Mouse (Mus musculus) adrenal gland, adult 2 months (tissue): ENCODE measurements around the gene Eprs. TPM values are rescaled to one million over a fixed set of nuclear protein-coding genes. Genes with fewer than 3 reads are reported as not detected.
A peak's percentile ranks its signal among the peaks of the same experiment; 100 is the strongest.

Experiments
- DNase-seq: peaks from one replicate; pipeline ENCODE4 v3.0.0; 2021
- polyA plus RNA-seq: library from polyadenylated mRNA; depleted of rRNA; stranded (reverse); fragments of >200 nt; gene quantifications from 2 replicates; pipeline ENCODE4 v1.2.3, GENCODE M21; 2012
- total RNA-seq, 2 experiments: library from RNA; stranded (reverse); gene quantifications; 2 replicates each; pipeline ENCODE4 v1.2.3; 2021

The Eprs gene
- total and polyA plus RNA-seq, 3 experiments = 4.0 to 242 (median 130) TPM

- DNase-seq = no peak
Observed at GRCm38 (mm10) chr1:185358211-185358610, 4.6 kb upstream of the Eprs start.

GRCm38 (mm10) chr1:185363526-185364182 lies 810 bp downstream of the Eprs start:
- DNase-seq = peak; percentile 57

GRCm38 (mm10) chr1:185364183-185364540 lies 1.3 kb downstream of the Eprs start:
- DNase-seq = no peak

GRCm38 (mm10) chr1:185367383-185367782 lies 4.5 kb downstream of the Eprs start:
- no peak for DNase-seq

- DNase-seq = no peak
Observed at GRCm38 (mm10) chr1:185369979-185370378, 7.1 kb downstream of the Eprs start.

GRCm38 (mm10) chr1:185376390-185376789 lies 13.5 kb downstream of the Eprs start:
- no peak for DNase-seq

GRCm38 (mm10) chr1:185377429-185377828 lies 14.6 kb downstream of the Eprs start:
- DNase-seq = no peak

GRCm38 (mm10) chr1:185401615-185402014 lies 38.8 kb downstream of the Eprs start:
- DNase-seq = peak; percentile 9

- no peak for DNase-seq
Observed at GRCm38 (mm10) chr1:185404021-185404420, 41.2 kb downstream of the Eprs start.

- no peak for DNase-seq
Observed at GRCm38 (mm10) chr1:185405921-185406320, 43.1 kb downstream of the Eprs start.

- no peak for DNase-seq
Observed at GRCm38 (mm10) chr1:185409831-185410230, 47.0 kb downstream of the Eprs start.

GRCm38 (mm10) chr1:185418011-185418410 lies 55.2 kb downstream of the Eprs start:
- no peak for DNase-seq

GRCm38 (mm10) chr1:185419805-185420204 lies 57.0 kb downstream of the Eprs start:
- no peak for DNase-seq

GRCm38 (mm10) chr1:185420776-185421175 lies 57.9 kb downstream of the Eprs start:
- DNase-seq = no peak

- no peak for DNase-seq
Observed at GRCm38 (mm10) chr1:185426583-185426982, 63.7 kb downstream of the Eprs start.

GRCm38 (mm10) chr1:185430488-185430887 lies 67.6 kb downstream of the Eprs start:
- DNase-seq = no peak

- no peak for DNase-seq
Observed at GRCm38 (mm10) chr1:185431245-185431997, 68.6 kb downstream of the Eprs start.

GRCm38 (mm10) chr1:185431998-185432317 lies 69.1 kb downstream of the Eprs start:
- DNase-seq = no peak

- DNase-seq = no peak
Observed at GRCm38 (mm10) chr1:185433112-185433511, 70.3 kb downstream of the Eprs start.

- no peak for DNase-seq
Observed at GRCm38 (mm10) chr1:185438841-185439580, 76.2 kb downstream of the Eprs start.

GRCm38 (mm10) chr1:185441703-185442472 lies 79.0 kb downstream of the Eprs start:
- no peak for DNase-seq

- DNase-seq = no peak
Observed at GRCm38 (mm10) chr1:185448936-185449335, 86.1 kb downstream of the Eprs start.
